Mouse (Mus musculus) midbrain, embryonic 13.5 days (tissue): Measurements from ENCODE around the gene Olfr770. TPM values are rescaled to one million over a fixed set of nuclear protein-coding genes. Genes with fewer than 3 reads are reported as not detected.
"Not testable (repeated sequence)": the region's sequence is repeated elsewhere in the genome, so short reads cannot be mapped to it uniquely, and the experiment has no call there.

Experiments used
- ATAC-seq: fragments of 200-750 bp; cut with Nextera tagmentation; 2 replicates; pipeline ENCODE4 v1.8.0; 2017; ENCODE audit warnings: mild to moderate bottlenecking, moderate TSS enrichment, moderate library complexity
- H3K27ac ChIP-seq: fragments of 300-500 bp; sonication (generic); 2 replicates; pipeline ENCODE4 v1.5.1; 2015; ENCODE audit warnings: inconsistent platforms, mild to moderate bottlenecking, moderate library complexity
- H3K27me3 ChIP-seq: fragments of 300-500 bp; sonication (generic); 2 replicates; pipeline ENCODE4 v1.6.1; 2015; ENCODE audit warnings: mild to moderate bottlenecking, inconsistent platforms
- H3K36me3 ChIP-seq: fragments of 300-500 bp; sonication (generic); 2 replicates; pipeline ENCODE4 v1.6.1; 2015; ENCODE audit warnings: mild to moderate bottlenecking, inconsistent platforms
- H3K4me1 ChIP-seq: fragments of 300-500 bp; sonication (generic); replicated peaks from 2 replicates; pipeline ENCODE4 v1.6.1; 2015; ENCODE audit warnings: inconsistent platforms
- H3K4me2 ChIP-seq: fragments of 300-500 bp; sonication (generic); replicated peaks from 2 replicates; pipeline ENCODE4 v1.6.1; 2015; ENCODE audit warnings: moderate library complexity, mild to moderate bottlenecking, inconsistent platforms
- H3K4me3 ChIP-seq: fragments of 300-500 bp; sonication (generic); replicated peaks from 2 replicates; pipeline ENCODE4 v1.5.1; 2015; ENCODE audit warnings: mild to moderate bottlenecking, inconsistent platforms
- H3K9ac ChIP-seq: fragments of 300-500 bp; sonication (generic); replicated peaks from 2 replicates; pipeline ENCODE4 v1.6.1; 2015; ENCODE audit warnings: mild to moderate bottlenecking, inconsistent platforms
- H3K9me3 ChIP-seq: fragments of 300-500 bp; sonication (generic); 2 replicates; pipeline ENCODE4 v1.6.1; 2016; ENCODE audit warnings: mild to moderate bottlenecking, inconsistent platforms
- WGBS: fragments of 180-500 bp; shearing (Covaris S2); methylation state at CpG from one replicate; pipeline ENCODE4 v1.1.7; 2015; 5-methylcytosine and 5-hydroxymethylcytosine counted together
- polyA plus RNA-seq: library from polyadenylated mRNA; unstranded; fragments of >200 nt; fragmentation: Nextera tagmentation; extraction: Ambion mirVana; gene quantifications from 2 replicates; pipeline ENCODE4 v1.2.1, GENCODE M21; 2015

Gene Olfr770
- polyA plus RNA-seq: not detected in 2 replicates

DNA sequence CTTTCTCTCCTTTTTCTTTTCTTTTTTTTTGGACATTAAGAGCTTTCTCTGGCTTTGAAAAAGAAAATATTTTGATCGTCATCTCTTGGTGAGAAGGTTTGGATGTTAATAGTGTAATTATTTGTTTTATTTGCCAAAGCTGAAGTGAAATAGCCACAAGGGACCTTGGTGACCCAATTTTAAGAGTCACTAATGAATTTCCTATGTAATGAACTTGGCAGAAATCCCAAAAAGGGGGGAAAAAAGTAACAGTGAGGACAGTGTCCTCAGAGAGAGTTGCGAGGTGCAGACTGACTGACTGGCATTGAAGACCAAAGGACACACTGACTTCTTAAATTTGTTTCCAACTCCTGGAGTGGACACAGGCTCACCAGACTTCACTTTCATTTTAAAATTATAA, at the start of gene Olfr770:
Gene Olfr770 (minus strand): TSS at position 101 of the 400 bp plus-strand sequence.
- Histone ChIP-seq H3K27me3 (no peaks in the 10 kb centered on the region), H3K4me3 (no peak within 1 kb of the TSS), H3K27ac (no peak within 1 kb of the TSS), H3K36me3 (no peaks in the 10 kb centered on the region), H3K9ac (no peak within 1 kb of the TSS), H3K9me3 (no peaks in the 10 kb centered on the region), H3K4me1 (no peaks in the 10 kb centered on the region), H3K4me2 (no peak within 1 kb of the TSS)
- WGBS: 88% methylated on average over 2 of the region's 2 CpGs
- no peak for ATAC-seq

DNA sequence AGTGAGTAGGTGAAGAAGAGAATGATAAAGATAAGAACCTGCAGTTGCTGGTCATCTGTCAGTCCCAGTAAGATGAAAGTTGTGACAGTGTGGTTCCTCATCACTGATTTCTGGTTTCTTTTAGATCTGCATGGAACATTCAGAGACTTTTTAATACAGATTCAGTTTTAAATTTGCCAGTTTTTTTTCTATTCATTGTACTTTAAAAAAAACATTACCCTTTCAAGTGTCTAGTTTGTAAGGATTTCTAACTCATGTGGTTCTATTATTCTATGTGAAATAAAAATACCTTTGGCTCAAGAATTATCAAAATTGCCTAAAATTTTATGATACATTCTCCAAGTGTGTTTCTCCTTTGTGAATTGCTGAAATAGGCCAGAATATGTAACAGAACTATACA, 48.5 kb upstream of the Olfr770 start, which contains the start of gene Olfr773:
Gene Olfr773 (minus strand): TSS at position 101 of the 400 bp plus-strand sequence.
- not testable (repeated sequence) for H3K27me3 ChIP-seq, H3K4me1 ChIP-seq, H3K9me3 ChIP-seq, H3K27ac ChIP-seq, H3K4me3 ChIP-seq, H3K4me2 ChIP-seq, H3K9ac ChIP-seq, H3K36me3 ChIP-seq, ATAC-seq

DNA sequence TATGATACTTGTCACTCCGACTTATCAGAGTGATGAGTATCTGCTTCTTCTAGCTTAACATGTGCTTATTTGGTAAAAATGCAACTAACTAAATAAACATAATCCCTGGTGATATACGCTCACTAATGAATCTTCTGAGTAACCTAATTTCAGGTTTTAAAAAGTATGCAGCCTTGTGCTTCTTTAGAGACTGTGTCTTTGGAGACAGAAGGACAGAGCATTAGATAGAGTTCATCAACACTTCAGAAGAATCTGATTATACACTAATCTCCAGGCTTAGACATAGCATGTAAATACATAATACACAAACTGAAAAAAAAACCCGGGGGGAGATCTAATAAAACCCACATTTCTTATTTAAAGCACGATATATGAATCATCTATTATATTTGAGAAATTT, 39.0 kb upstream of the Olfr770 start, which contains the start of gene Olfr772:
Gene Olfr772 (minus strand): TSS at position 101 of the 400 bp plus-strand sequence.
- not testable (repeated sequence) for ATAC-seq, H3K27ac ChIP-seq, H3K27me3 ChIP-seq, H3K4me1 ChIP-seq, H3K36me3 ChIP-seq, H3K4me2 ChIP-seq, H3K9ac ChIP-seq, H3K9me3 ChIP-seq, H3K4me3 ChIP-seq
- 90% methylated on average over 4 of the region's 4 CpGs for WGBS

DNA sequence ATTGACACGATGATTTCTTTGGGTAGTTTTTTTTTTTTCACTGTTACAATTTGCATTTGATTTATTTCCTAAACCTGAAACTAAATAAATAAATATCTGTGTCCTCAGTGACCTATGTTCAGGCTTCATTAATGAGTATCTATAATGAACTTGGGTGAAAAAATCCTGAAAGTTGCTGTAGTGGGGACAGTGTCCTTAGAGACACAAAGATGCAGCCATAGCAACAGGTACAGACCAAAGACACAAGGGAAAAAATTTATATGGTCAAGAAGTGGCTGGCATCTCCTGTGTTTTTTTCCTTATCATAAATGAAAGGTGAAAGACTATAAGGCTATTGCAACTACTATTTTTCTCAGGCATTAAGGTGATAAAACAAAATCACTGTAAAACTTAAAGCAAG, 25.9 kb upstream of the Olfr770 start, which contains the start of gene Olfr771:
Gene Olfr771 (minus strand): TSS at position 101 of the 400 bp plus-strand sequence.
- Histone ChIP-seq H3K9ac (no peak within 1 kb of the TSS), H3K36me3 (no peaks in the 10 kb centered on the region), H3K27ac (no peak within 1 kb of the TSS), H3K4me2 (no peak within 1 kb of the TSS), H3K4me3 (no peak within 1 kb of the TSS), H3K9me3 (no peaks in the 10 kb centered on the region), H3K4me1 (no peaks in the 10 kb centered on the region), H3K27me3 (no peaks in the 10 kb centered on the region)
- WGBS: 90% methylated on average over 1 of the region's 1 CpGs
- ATAC-seq: no peak

DNA sequence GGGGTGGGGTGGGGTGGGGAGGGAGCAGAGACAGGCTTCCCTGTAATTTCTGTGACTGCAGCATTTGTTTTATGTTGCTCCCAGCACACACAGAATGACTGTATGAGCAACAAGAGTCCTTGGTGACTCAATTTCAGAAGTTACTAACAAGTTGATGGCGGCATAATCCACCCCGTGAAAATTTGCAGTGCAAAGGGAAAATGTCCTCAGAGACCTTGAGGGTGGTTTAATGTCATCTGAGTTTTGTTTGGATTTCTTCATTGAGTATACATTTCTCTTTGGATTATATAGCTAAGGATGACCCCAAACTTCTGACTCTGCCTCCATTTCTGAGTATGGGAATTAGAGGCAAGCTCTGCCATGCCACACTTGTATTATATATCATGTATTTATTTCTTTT, 21.0 kb downstream of the Olfr770 start, which contains the start of gene Olfr769:
Gene Olfr769 (minus strand): TSS at position 101 of the 400 bp plus-strand sequence.
- ATAC-seq: no peak
- Histone ChIP-seq H3K36me3 (no peaks in the 10 kb centered on the region), H3K27ac (no peak within 1 kb of the TSS), H3K4me2 (no peak within 1 kb of the TSS), H3K9ac (no peak within 1 kb of the TSS), H3K9me3 (no peaks in the 10 kb centered on the region), H3K27me3 (no peaks in the 10 kb centered on the region), H3K4me3 (no peak within 1 kb of the TSS), H3K4me1 (no peaks in the 10 kb centered on the region)
- 86% methylated on average over 2 of the region's 2 CpGs for WGBS

DNA sequence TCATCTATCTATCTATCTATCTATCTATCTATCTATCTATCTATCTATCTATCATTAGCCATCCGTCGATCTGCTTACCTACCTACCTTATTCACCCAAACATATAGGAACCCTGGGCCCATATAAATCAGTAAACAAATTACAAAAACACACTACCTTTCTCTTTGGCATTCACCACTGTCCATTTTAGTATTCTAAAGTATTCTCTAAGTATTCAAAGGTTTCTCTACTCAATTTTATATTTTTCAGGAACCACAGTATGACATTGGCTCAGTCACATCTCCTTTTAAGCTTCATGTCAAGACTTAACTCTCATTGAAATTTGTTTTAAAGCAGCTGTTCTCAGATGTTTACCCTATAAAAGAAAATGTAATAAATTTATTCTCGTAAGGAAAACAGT, 23.7 kb downstream of the Olfr770 start:
- no peak overlapping the region for H3K9ac ChIP-seq
- no peaks in the 10 kb centered on the region for H3K36me3 ChIP-seq
- H3K27ac ChIP-seq: no peak overlapping the region
- ATAC-seq: no peak
- H3K4me3 ChIP-seq: no peak overlapping the region
- WGBS: 92% methylated on average over 3 of the region's 3 CpGs
- H3K4me1 ChIP-seq: no peaks in the 10 kb centered on the region
- H3K4me2 ChIP-seq: no peak overlapping the region
- no peaks in the 10 kb centered on the region for H3K27me3 ChIP-seq
- no peaks in the 10 kb centered on the region for H3K9me3 ChIP-seq

DNA sequence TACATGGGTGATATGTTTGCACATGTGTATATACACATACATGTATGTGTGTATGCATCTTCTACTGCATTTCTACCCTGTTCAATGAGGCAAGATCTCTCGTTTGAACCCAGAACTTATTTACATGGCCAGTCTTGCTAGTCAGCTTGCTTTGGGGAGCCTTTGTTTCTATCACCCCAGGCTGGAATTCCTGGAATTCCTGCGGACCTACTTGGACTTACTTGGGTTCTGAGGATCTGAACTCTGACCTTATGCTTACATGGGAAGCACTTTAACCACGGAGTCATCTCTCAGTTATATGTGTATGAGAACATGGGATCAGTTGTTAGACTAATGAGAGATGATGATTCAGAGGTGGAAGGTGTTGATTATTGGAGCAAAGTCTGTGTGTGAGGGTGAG, 37.6 kb downstream of the Olfr770 start:
- WGBS: 43% methylated on average over 3 of the region's 3 CpGs
- no peaks in the 10 kb centered on the region for H3K4me1 ChIP-seq
- H3K36me3 ChIP-seq: no peaks in the 10 kb centered on the region
- no peaks in the 10 kb centered on the region for H3K9me3 ChIP-seq
- no peak overlapping the region for H3K4me3 ChIP-seq
- H3K27me3 ChIP-seq: no peaks in the 10 kb centered on the region
- H3K4me2 ChIP-seq: no peak overlapping the region
- no peak overlapping the region for H3K9ac ChIP-seq
- no peak overlapping the region for H3K27ac ChIP-seq
- ATAC-seq: no peak

DNA sequence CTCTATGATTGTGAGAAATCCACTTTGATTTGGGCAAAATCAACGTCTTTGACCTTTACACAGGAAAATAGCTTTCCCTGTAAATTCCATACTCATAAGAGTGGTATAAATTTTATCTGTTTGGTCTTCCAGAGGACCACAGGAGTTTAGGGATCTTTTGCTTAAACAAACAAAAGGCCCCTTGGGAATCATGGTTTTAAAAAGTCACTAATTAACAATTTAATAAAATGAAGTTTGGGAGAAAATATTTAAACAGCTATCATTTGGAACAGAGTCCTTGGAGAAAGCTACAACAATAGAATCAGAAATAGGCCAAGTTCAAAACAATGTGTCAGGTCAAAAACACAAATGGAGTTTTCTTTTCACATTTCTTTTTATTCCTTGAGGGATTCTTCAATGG, 39.5 kb downstream of the Olfr770 start, which contains the start of gene Olfr768:
Gene Olfr768 (minus strand): TSS at position 101 of the 400 bp plus-strand sequence.
- Histone ChIP-seq H3K27ac (no peak within 1 kb of the TSS), H3K4me2 (no peak within 1 kb of the TSS), H3K4me3 (no peak within 1 kb of the TSS), H3K9ac (no peak within 1 kb of the TSS), H3K27me3 (no peaks in the 10 kb centered on the region), H3K9me3 (no peaks in the 10 kb centered on the region), H3K36me3 (no peaks in the 10 kb centered on the region), H3K4me1 (no peaks in the 10 kb centered on the region)
- 90% methylated on average over 1 of the region's 1 CpGs for WGBS
- ATAC-seq: no peak

DNA sequence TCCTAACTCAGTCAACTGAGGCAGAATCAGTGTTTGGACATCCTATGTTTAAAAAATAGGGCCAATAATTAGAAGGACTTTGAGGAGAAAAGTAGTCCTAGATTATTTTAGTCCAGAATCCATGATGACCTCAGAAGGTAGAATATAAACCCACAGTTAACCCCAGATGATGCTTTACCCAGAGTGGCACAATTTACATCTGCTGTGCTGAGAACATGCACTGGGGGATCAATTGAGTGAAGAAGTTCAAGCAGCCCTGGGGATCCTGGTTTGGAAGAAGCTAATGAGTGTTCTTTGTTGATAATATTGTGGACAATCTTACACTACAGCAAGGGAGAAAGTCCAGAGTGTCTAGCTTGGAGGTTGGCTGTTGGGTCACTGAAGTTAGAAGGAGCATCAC, 56.0 kb downstream of the Olfr770 start, which contains the start of gene Olfr767:
Gene Olfr767 (minus strand): TSS at position 101 of the 400 bp plus-strand sequence.
- not testable (repeated sequence) for H3K27me3 ChIP-seq, H3K9ac ChIP-seq, H3K4me1 ChIP-seq, H3K4me3 ChIP-seq, H3K27ac ChIP-seq, ATAC-seq, H3K4me2 ChIP-seq, H3K36me3 ChIP-seq, H3K9me3 ChIP-seq

Other genes with a start within 250 kb of the Olfr770 start
- 11.2 and 11.7 TPM in 2 replicates for gene Gdf11, start 247.3 kb downstream of the Olfr770 start, polyA plus RNA-seq
- 127 and 141 TPM in 2 replicates for gene Cd63, start 238.0 kb downstream of the Olfr770 start, polyA plus RNA-seq
- 14.8 and 20.9 TPM in 2 replicates for gene Rdh5, start 216.1 kb downstream of the Olfr770 start, polyA plus RNA-seq
- 266 and 289 TPM in 2 replicates for gene Bloc1s1, start 215.0 kb downstream of the Olfr770 start, polyA plus RNA-seq
- gene Itga7, start 205.2 kb downstream of the Olfr770 start, polyA plus RNA-seq: 1.7 and 2.5 TPM in 2 replicates
- not detected in 2 replicates for gene Mettl7b, start 178.0 kb downstream of the Olfr770 start, polyA plus RNA-seq
- gene Olfr9, start 149.6 kb downstream of the Olfr770 start, polyA plus RNA-seq: not detected in 2 replicates
- gene Olfr763, start 128.2 kb downstream of the Olfr770 start, polyA plus RNA-seq: not detected in 2 replicates
- not detected in 2 replicates for gene Olfr764-ps1, start 99.1 kb downstream of the Olfr770 start, polyA plus RNA-seq
- gene Olfr765, start 89.0 kb downstream of the Olfr770 start, polyA plus RNA-seq: not detected in 2 replicates
- not detected in 2 replicates for gene Olfr766-ps1, start 70.0 kb downstream of the Olfr770 start, polyA plus RNA-seq
- gene Olfr767, start 56.1 kb downstream of the Olfr770 start, polyA plus RNA-seq: not detected in 2 replicates
- not detected in 2 replicates for gene Olfr768, start 39.6 kb downstream of the Olfr770 start, polyA plus RNA-seq
- gene Olfr769, start 21.1 kb downstream of the Olfr770 start, polyA plus RNA-seq: not detected in 2 replicates
- gene Olfr771, start 25.8 kb upstream of the Olfr770 start, polyA plus RNA-seq: not detected in 2 replicates
- not detected in 2 replicates for gene Olfr772, start 38.9 kb upstream of the Olfr770 start, polyA plus RNA-seq
- not detected in 2 replicates for gene Olfr773, start 48.4 kb upstream of the Olfr770 start, polyA plus RNA-seq
- not detected in 2 replicates for gene Olfr774, start 97.2 kb upstream of the Olfr770 start, polyA plus RNA-seq
- gene Olfr775, start 109.4 kb upstream of the Olfr770 start, polyA plus RNA-seq: not detected in 2 replicates
- not detected in 2 replicates for gene Olfr776, start 120.1 kb upstream of the Olfr770 start, polyA plus RNA-seq
- not detected in 2 replicates for gene Olfr777, start 132.5 kb upstream of the Olfr770 start, polyA plus RNA-seq
- not detected in 2 replicates for gene Olfr780, start 179.1 kb upstream of the Olfr770 start, polyA plus RNA-seq
- not detected in 2 replicates for gene Olfr781, start 189.9 kb upstream of the Olfr770 start, polyA plus RNA-seq
- gene Olfr782, start 209.9 kb upstream of the Olfr770 start, polyA plus RNA-seq: not detected in 2 replicates
- gene Olfr784, start 245.1 kb upstream of the Olfr770 start, polyA plus RNA-seq: 0.08 TPM in 1 of 2 replicates, not detected in the other